Mouse (Mus musculus): ENCODE measurements around the gene Smpd4. TPM values are rescaled to one million over a fixed set of nuclear protein-coding genes. Genes with fewer than 3 reads are reported as not detected.
"Not testable (repeated sequence)": the region's sequence is repeated elsewhere in the genome, so short reads cannot be mapped to it uniquely, and the experiment has no call there.

Gene Smpd4
- polyA plus RNA-seq, 1 experiment from 2014 or later, result 22.7 TPM

- WGBS, result 62% methylated on average over 4 of the region's 4 CpGs
- no peaks in the 10 kb centered on the region for H3K36me3 ChIP-seq (ENCODE audit: control insufficient read depth, insufficient read depth, low read length)
- ATAC-seq (ENCODE audit: insufficient number of reproducible peaks, insufficient read depth, low FRiP score, low read depth), result no peak
- no peaks in the 10 kb centered on the region for H3K9me3 ChIP-seq (ENCODE audit: control insufficient read depth, low read length)
- H3K27me3 ChIP-seq (ENCODE audit: control insufficient read depth, insufficient read depth, low read length), result no peaks in the 10 kb centered on the region
- no peaks in the 10 kb centered on the region for H3K4me1 ChIP-seq (ENCODE audit: control insufficient read depth in 2 of 2, insufficient read depth in 2 of 2, low read length in 2 of 2)
- no peak overlapping the region for H3K9ac ChIP-seq (ENCODE audit: low read length)
- no peak overlapping the region for H3K4me3 ChIP-seq (ENCODE audit: control insufficient read depth in 1 of 2, insufficient read depth in 1 of 2, low read depth in 1 of 2, low read length in 2 of 2)
- H3K27ac ChIP-seq (replicated peaks in 1 of 2; ENCODE audit: control insufficient read depth in 1 of 2, insufficient read depth in 1 of 2, low read depth in 2 of 2, low read length in 2 of 2), result no peak overlapping the region
- no peak overlapping the region for H3K4me2 ChIP-seq (ENCODE audit: low read length)
Measured at GRCm38 (mm10) chr16:17604941-17605340, 14.2 kb upstream of the Smpd4 start.

GRCm38 (mm10) chr16:17605684-17606083, 13.5 kb upstream of the Smpd4 start:
- no peak overlapping the region for H3K4me3 ChIP-seq (ENCODE audit: control insufficient read depth in 1 of 2, insufficient read depth in 1 of 2, low read depth in 1 of 2, low read length in 2 of 2)
- H3K9ac ChIP-seq (ENCODE audit: low read length), result no peak overlapping the region
- H3K9me3 ChIP-seq (ENCODE audit: control insufficient read depth, low read length), result no peaks in the 10 kb centered on the region
- WGBS, result 57% methylated on average over 5 of the region's 5 CpGs
- no peak overlapping the region for H3K27ac ChIP-seq (replicated peaks in 1 of 2; ENCODE audit: control insufficient read depth in 1 of 2, insufficient read depth in 1 of 2, low read depth in 2 of 2, low read length in 2 of 2)
- no peaks in the 10 kb centered on the region for H3K36me3 ChIP-seq (ENCODE audit: control insufficient read depth, insufficient read depth, low read length)
- H3K27me3 ChIP-seq (ENCODE audit: control insufficient read depth, insufficient read depth, low read length), result no peaks in the 10 kb centered on the region
- no peaks in the 10 kb centered on the region for H3K4me1 ChIP-seq (ENCODE audit: control insufficient read depth in 2 of 2, insufficient read depth in 2 of 2, low read length in 2 of 2)
- ATAC-seq (ENCODE audit: insufficient number of reproducible peaks, insufficient read depth, low FRiP score, low read depth), result no peak
- no peak overlapping the region for H3K4me2 ChIP-seq (ENCODE audit: low read length)

DNA sequence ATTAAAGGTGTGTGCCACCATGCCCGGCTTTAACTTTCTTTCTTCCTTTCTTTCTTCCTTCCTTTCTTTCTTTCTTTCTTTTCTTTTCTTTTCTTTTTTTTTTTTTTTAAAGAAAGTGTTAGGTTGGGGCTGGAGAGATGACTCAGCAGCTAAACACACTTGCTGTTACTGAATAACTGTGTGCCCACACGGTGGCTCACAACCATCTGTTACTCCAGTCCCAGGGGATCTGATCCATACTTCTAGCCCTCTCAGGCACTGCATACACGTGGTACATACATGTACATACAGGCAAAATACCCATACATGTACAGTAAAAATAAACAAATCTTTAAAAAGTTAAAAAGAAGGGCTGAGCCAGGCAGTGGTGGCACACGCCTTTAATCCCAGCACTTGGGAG, 7.8 kb upstream of the Smpd4 start:
- 62% methylated on average over 4 of the region's 4 CpGs for WGBS
- H3K27ac ChIP-seq (replicated peaks in 1 of 2; ENCODE audit: control insufficient read depth in 1 of 2, insufficient read depth in 1 of 2, low read depth in 2 of 2, low read length in 2 of 2), result no peak overlapping the region
- H3K9me3 ChIP-seq (ENCODE audit: control insufficient read depth, low read length), result no peaks in the 10 kb centered on the region
- H3K4me3 ChIP-seq (ENCODE audit: control insufficient read depth in 1 of 2, insufficient read depth in 1 of 2, low read depth in 1 of 2, low read length in 2 of 2), result no peak overlapping the region
- H3K4me2 ChIP-seq (ENCODE audit: low read length), result no peak overlapping the region
- H3K4me1 ChIP-seq (ENCODE audit: control insufficient read depth in 2 of 2, insufficient read depth in 2 of 2, low read length in 2 of 2), result no peaks in the 10 kb centered on the region
- no peaks in the 10 kb centered on the region for H3K36me3 ChIP-seq (ENCODE audit: control insufficient read depth, insufficient read depth, low read length)
- H3K27me3 ChIP-seq (ENCODE audit: control insufficient read depth, insufficient read depth, low read length), result no peaks in the 10 kb centered on the region
- H3K9ac ChIP-seq (ENCODE audit: low read length), result no peak overlapping the region
- no peak for ATAC-seq (ENCODE audit: insufficient number of reproducible peaks, insufficient read depth, low FRiP score, low read depth)

- not testable (repeated sequence) for H3K4me3 ChIP-seq (ENCODE audit: control insufficient read depth in 1 of 2, insufficient read depth in 1 of 2, low read depth in 1 of 2, low read length in 2 of 2); H3K9me3 ChIP-seq (ENCODE audit: control insufficient read depth, low read length); ATAC-seq (ENCODE audit: insufficient number of reproducible peaks, insufficient read depth, low FRiP score, low read depth); H3K27ac ChIP-seq (replicated peaks in 1 of 2; ENCODE audit: control insufficient read depth in 1 of 2, insufficient read depth in 1 of 2, low read depth in 2 of 2, low read length in 2 of 2); H3K4me1 ChIP-seq (ENCODE audit: control insufficient read depth in 2 of 2, insufficient read depth in 2 of 2, low read length in 2 of 2); H3K27me3 ChIP-seq (ENCODE audit: control insufficient read depth, insufficient read depth, low read length); H3K36me3 ChIP-seq (ENCODE audit: control insufficient read depth, insufficient read depth, low read length); H3K9ac ChIP-seq (ENCODE audit: low read length); H3K4me2 ChIP-seq (ENCODE audit: low read length)
- 86% methylated on average over 6 of the region's 6 CpGs for WGBS
Measured at GRCm38 (mm10) chr16:17614740-17615139, 4.4 kb upstream of the Smpd4 start.

GRCm38 (mm10) chr16:17616212-17616611, 2.9 kb upstream of the Smpd4 start:
- Histone ChIP-seq H3K27me3 (ENCODE audit: control insufficient read depth, insufficient read depth, low read length) (no peaks in the 10 kb centered on the region), H3K4me2 (ENCODE audit: low read length) (no peak overlapping the region), H3K9ac (ENCODE audit: low read length) (no peak overlapping the region), H3K9me3 (ENCODE audit: control insufficient read depth, low read length) (no peaks in the 10 kb centered on the region), H3K4me3 (ENCODE audit: control insufficient read depth in 1 of 2, insufficient read depth in 1 of 2, low read depth in 1 of 2, low read length in 2 of 2) (no peak overlapping the region), H3K4me1 (ENCODE audit: control insufficient read depth in 2 of 2, insufficient read depth in 2 of 2, low read length in 2 of 2) (peaks cover 2 to 8% of the 10 kb centered on the region in 2 experiments; a peak in 3 of 4 replicates), H3K36me3 (ENCODE audit: control insufficient read depth, insufficient read depth, low read length) (no peaks in the 10 kb centered on the region), H3K27ac (replicated peaks in 1 of 2; ENCODE audit: control insufficient read depth in 1 of 2, insufficient read depth in 1 of 2, low read depth in 2 of 2, low read length in 2 of 2) (no peak overlapping the region)
- 78% methylated on average over 5 of the region's 5 CpGs for WGBS
- ATAC-seq (ENCODE audit: insufficient number of reproducible peaks, insufficient read depth, low FRiP score, low read depth), result no peak

- Histone ChIP-seq H3K27me3 (ENCODE audit: control insufficient read depth, insufficient read depth, low read length) (no peaks in the 10 kb centered on the region), H3K36me3 (ENCODE audit: control insufficient read depth, insufficient read depth, low read length) (peaks cover 18% of the 10 kb centered on the region), H3K9me3 (ENCODE audit: control insufficient read depth, low read length) (no peaks in the 10 kb centered on the region), H3K9ac (ENCODE audit: low read length) (no peak overlapping the region), H3K4me1 (ENCODE audit: control insufficient read depth in 2 of 2, insufficient read depth in 2 of 2, low read length in 2 of 2) (peaks cover 2 to 8% of the 10 kb centered on the region in 2 experiments; a peak in 3 of 4 replicates), H3K4me2 (ENCODE audit: low read length) (peak overlapping the region; percentile 4; the same call in 1 of the 2 replicates), H3K4me3 (ENCODE audit: control insufficient read depth in 1 of 2, insufficient read depth in 1 of 2, low read depth in 1 of 2, low read length in 2 of 2) (no peak overlapping the region), H3K27ac (replicated peaks in 1 of 2; ENCODE audit: control insufficient read depth in 1 of 2, insufficient read depth in 1 of 2, low read depth in 2 of 2, low read length in 2 of 2) (no peak overlapping the region)
- 14% methylated on average over 13 of the region's 13 CpGs for WGBS
- peak; percentile 21; the same call in 1 of the 2 replicates for ATAC-seq (ENCODE audit: insufficient number of reproducible peaks, insufficient read depth, low FRiP score, low read depth)
Measured at GRCm38 (mm10) chr16:17617922-17618565, 1.1 kb upstream of the Smpd4 start.

- WGBS, result 84% methylated on average over 1 of the region's 1 CpGs
- ATAC-seq (ENCODE audit: insufficient number of reproducible peaks, insufficient read depth, low FRiP score, low read depth), result no peak
Measured at GRCm38 (mm10) chr16:17621936-17622335, 2.8 kb downstream of the Smpd4 start.

More at GRCm38 (mm10) chr16:17621936-17622335, 2.8 kb downstream of the Smpd4 start:
- no peak overlapping the region for H3K27ac ChIP-seq (replicated peaks in 1 of 2; ENCODE audit: control insufficient read depth in 1 of 2, insufficient read depth in 1 of 2, low read depth in 2 of 2, low read length in 2 of 2)
- peaks cover 54% of the 10 kb centered on the region for H3K36me3 ChIP-seq (ENCODE audit: control insufficient read depth, insufficient read depth, low read length)
- H3K9ac ChIP-seq (ENCODE audit: low read length), result no peak overlapping the region
- H3K27me3 ChIP-seq (ENCODE audit: control insufficient read depth, insufficient read depth, low read length), result no peaks in the 10 kb centered on the region
- H3K4me3 ChIP-seq (ENCODE audit: control insufficient read depth in 1 of 2, insufficient read depth in 1 of 2, low read depth in 1 of 2, low read length in 2 of 2), result no peak overlapping the region
- peaks cover 2 to 8% of the 10 kb centered on the region in 2 experiments; a peak in 3 of 4 replicates for H3K4me1 ChIP-seq (ENCODE audit: control insufficient read depth in 2 of 2, insufficient read depth in 2 of 2, low read length in 2 of 2)
- H3K4me2 ChIP-seq (ENCODE audit: low read length), result no peak overlapping the region
- H3K9me3 ChIP-seq (ENCODE audit: control insufficient read depth, low read length), result no peaks in the 10 kb centered on the region
